Mouse (Mus musculus): Measurements from ENCODE around the gene Kirrel. TPM values are rescaled to one million over a fixed set of nuclear protein-coding genes. Genes with fewer than 3 reads are reported as not detected.

The Kirrel gene
- polyA plus RNA-seq, 1 experiment, result not detected

DNA sequence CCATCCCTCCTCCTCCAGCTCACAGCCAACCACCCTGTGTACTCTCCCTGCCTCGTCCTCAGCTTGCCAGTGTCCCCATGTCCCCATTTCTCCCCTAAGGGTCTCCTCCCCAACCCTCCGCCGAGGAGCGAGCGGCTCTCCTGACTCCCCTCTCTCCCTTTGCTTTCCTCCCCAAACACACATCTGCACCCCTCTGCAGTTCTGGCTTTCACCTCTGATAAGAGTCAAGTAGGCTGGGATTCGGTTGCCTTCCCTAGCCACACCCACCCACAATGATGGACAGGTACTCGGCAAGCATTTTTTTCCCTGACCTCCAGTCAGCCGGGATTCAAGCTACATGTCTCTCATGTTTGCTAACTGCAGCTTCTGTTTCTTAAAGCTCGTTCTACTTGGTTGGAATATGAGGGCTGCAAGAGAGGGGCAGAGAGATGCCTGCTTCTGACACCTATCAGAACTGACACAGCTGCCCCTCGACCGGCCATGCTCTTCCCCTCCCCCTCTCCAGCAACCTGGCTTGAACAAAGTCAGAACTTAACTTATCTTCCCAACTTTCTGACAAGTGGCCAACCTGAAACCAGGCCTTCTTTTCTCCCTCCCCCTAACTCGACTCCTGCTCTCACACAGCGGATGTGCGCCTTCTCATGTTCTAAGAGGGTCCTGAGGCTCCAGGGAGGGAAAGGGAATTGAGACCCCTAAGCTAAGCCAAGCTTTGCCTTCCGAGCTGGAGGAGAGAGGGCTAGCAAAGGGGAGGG lies 2.0 kb downstream of the Kirrel start:
- TF ChIP-seq GATA1 (IDR thresholded peaks at IDR 0.05; ENCODE audit: low read length), result no peak

GRCm38 (mm10) chr3:87171201-87172100 lies 3.1 kb downstream of the Kirrel start:
- TF ChIP-seq GATA1 (IDR thresholded peaks at IDR 0.05; ENCODE audit: low read length), result no peak

- TF ChIP-seq GATA1 (IDR thresholded peaks at IDR 0.05; ENCODE audit: low read length), result no peak
Observed at GRCm38 (mm10) chr3:87169402-87170015, 5.0 kb downstream of the Kirrel start.

DNA sequence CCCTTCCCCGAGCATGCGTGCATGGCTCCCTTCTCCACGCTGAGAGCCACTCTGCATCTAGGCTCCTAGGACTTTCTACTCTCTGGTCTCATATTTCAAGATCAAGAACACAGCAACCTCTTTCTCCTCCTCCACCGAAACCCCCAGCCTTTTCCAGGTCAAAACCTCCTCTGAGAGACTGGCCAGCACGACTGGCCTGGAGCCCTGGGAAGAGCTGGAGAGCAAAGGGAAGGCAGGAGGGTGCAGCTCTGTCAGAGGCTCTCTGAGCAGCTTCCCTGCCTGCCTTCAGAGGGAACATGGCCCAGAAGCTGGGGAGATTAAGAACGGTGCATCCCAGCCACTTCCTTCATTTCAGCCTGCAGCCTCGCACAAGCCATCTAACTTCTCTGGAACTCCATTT lies 5.8 kb downstream of the Kirrel start:
- no peak for TF ChIP-seq GATA1 (IDR thresholded peaks at IDR 0.05; ENCODE audit: low read length)

DNA sequence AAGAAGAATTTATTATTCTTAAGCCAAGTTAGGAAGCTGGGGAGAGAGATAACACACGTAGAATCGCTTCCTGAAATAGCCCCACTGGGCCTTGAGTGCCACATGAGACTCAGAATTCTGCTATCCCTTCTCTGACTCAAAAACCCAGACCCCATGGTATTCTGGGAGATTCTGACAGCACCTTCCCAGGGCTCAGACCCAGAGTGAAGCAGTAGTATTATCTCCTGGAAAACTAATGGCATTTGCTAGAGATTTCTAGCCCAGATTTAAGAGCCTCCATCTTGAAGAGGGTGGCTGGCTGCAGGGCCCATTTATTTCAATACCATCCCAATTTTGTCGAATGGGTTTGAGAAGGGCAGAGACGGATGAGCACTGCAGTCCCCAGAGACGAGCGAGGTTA lies 6.9 kb downstream of the Kirrel start:
- TF ChIP-seq GATA1 (IDR thresholded peaks at IDR 0.05; ENCODE audit: low read length), result no peak

GRCm38 (mm10) chr3:87165291-87165881 lies 9.2 kb downstream of the Kirrel start:
- TF ChIP-seq GATA1 (IDR thresholded peaks at IDR 0.05; ENCODE audit: low read length), result no peak

GRCm38 (mm10) chr3:87164099-87164815 lies 10.3 kb downstream of the Kirrel start:
- no peak for TF ChIP-seq GATA1 (IDR thresholded peaks at IDR 0.05; ENCODE audit: low read length)

DNA sequence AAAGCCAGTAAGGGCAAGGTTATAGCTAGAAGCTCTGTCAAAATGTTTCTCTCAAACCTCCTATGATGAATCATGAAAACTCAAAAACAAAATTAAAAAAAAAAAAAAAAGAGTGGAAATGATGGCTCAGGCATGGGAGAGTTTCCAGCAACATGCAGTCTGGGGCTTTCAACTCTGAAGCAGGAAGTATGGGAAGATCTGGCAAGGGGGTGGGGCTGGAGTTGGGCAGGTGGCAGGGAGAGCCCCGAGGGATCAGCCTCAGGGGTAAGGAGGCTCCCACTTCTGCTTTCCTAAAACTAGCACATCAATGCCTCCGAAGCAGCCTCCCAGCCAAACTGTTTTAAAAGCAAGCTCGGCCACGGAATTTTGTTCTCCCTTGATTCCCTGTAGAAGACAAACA lies 11.4 kb downstream of the Kirrel start:
- no peak for TF ChIP-seq GATA1 (IDR thresholded peaks at IDR 0.05; ENCODE audit: low read length)

DNA sequence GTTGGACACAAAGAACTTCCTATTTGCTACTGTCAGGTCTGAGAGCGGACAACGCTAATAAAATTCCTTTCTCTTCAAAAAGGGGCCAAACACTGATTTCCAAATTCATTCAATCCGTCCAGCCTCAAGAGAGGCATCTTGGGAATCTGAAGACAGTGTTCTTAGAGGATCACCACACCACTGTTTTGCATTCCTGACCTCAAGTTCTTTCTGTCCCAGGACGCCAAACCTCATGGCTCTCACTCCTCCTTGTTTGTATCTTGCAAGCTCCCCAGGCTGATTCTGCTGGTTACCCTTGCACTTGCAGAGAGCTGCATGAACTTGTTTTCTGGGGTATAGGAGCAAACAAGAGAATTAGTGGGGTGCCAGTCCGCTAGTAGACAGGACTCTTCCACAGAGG lies 12.2 kb downstream of the Kirrel start:
- no peak for TF ChIP-seq GATA1 (IDR thresholded peaks at IDR 0.05; ENCODE audit: low read length)

GRCm38 (mm10) chr3:87161601-87162000 lies 12.9 kb downstream of the Kirrel start:
- no peak for TF ChIP-seq GATA1 (IDR thresholded peaks at IDR 0.05; ENCODE audit: low read length)

DNA sequence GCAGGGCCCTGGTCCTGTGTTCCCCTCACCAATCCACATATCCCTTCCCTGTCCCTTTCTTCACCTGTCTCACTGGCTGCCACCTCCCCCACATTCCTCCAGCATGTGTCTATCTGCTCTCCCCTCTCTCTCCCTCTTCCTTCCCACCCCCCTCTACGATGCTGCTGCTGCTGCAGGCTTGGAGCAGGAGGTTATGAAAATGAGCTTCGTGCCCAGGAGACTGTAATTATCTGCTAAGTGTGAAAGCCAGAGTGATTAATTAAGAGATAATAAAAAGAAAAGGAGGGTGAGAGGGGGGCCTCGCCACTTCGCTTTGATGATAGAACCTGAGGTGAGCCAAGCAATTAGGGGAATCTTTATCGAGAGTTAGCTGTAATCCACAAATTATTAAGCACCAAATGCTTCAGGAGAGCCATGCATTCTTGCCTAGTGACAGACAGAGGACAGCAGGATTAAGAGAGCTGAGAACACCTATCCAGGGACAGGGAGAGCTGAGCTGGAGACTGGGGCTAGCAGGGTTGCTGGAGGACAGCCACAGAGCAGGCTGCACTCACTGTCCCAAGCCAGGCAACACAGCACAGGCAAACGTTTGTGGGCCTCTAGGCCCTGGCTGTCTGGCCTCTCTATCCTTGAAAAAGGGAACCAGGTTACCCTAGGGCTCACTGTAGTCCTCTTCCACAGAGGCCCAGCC lies 13.6 kb downstream of the Kirrel start:
- TF ChIP-seq GATA1 (IDR thresholded peaks at IDR 0.05; ENCODE audit: low read length), result no peak

DNA sequence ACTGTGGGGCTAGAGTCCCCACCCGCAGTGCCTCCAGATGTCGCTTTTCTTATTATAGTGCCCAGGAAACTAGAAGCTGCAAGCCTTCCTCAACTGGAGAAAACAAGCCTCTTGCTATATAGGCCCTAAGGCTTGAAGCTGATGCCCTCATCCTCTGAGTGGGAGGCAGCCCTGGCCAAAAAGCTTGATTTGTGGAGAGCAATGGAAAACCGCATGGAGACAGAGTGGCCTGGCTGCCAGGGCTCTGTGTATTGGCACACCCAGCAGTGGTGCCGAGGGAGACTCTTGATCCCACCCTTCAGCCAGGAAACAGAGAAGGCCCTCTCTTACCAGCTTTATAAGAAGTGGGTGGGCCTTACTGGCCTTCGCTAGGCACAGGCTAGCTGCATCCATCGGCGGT lies 15.4 kb downstream of the Kirrel start:
- no peak for TF ChIP-seq GATA1 (IDR thresholded peaks at IDR 0.05; ENCODE audit: low read length)

GRCm38 (mm10) chr3:87157767-87158291 lies 16.7 kb downstream of the Kirrel start:
- TF ChIP-seq GATA1 (IDR thresholded peaks at IDR 0.05; ENCODE audit: low read length), result no peak

GRCm38 (mm10) chr3:87157297-87157696 lies 17.2 kb downstream of the Kirrel start:
- TF ChIP-seq GATA1 (IDR thresholded peaks at IDR 0.05; ENCODE audit: low read length), result no peak

All from G1E-ER4 (cell line).